Mouse (Mus musculus): ENCODE results near the gene Gm4981.
A peak's percentile ranks its signal among the peaks of the same experiment; 100 is the strongest.
"Not testable (repeated sequence)": the region's sequence is repeated elsewhere in the genome, so short reads cannot be mapped to it uniquely, and the experiment has no call there.

The Gm4981 gene

DNA sequence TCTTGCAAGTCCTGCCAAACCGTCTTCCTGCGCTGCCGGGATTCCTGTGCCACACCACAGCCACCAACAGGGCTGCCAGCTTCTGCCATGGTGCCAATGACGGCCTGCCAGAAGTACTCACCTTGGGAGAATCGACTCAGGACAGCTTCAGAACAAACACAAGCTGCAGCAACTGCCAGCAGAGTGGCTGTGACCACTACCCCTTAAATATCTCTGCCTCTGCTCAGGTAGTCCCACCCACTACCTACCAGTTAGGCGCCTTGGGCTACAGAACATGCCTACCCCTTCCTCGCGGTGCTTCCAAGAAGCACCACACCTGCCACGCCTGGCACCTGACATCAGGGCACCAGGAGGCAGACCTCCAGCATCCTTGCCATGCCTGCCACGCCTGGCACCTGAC is at the start of gene Gm4981:
TSS of gene Gm4981 (minus strand) at position 89 of the 400 bp plus-strand sequence.
- DNase-seq: no peak

- no peak for DNase-seq
These were observed 45.7 kb upstream of the Gm4981 start for GRCm38 (mm10) chr10:58282238-58282637.

- peak; percentile 4 for DNase-seq
These were observed 22.0 kb upstream of the Gm4981 start for GRCm38 (mm10) chr10:58258466-58258865.

DNA sequence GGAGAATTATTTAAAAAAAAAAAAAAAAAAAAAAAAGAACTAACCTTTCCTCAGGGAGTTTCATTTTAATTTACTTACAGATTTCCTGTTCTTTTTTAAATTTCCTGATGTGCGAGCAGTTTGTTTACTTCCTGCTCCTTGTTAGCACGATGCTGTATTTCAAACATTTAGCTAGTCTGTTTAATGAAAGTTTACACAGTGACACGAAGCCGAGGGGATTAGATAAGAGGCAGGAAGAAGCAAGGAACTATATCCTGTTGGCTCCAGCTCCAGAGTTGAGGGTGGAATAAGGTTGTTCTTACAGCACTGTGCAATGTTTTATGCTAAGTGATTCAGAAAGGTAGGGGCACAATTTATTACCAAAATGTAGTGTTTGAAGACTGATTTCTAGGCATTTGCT is 19.5 kb upstream of the Gm4981 start:
- DNase-seq: no peak

DNA sequence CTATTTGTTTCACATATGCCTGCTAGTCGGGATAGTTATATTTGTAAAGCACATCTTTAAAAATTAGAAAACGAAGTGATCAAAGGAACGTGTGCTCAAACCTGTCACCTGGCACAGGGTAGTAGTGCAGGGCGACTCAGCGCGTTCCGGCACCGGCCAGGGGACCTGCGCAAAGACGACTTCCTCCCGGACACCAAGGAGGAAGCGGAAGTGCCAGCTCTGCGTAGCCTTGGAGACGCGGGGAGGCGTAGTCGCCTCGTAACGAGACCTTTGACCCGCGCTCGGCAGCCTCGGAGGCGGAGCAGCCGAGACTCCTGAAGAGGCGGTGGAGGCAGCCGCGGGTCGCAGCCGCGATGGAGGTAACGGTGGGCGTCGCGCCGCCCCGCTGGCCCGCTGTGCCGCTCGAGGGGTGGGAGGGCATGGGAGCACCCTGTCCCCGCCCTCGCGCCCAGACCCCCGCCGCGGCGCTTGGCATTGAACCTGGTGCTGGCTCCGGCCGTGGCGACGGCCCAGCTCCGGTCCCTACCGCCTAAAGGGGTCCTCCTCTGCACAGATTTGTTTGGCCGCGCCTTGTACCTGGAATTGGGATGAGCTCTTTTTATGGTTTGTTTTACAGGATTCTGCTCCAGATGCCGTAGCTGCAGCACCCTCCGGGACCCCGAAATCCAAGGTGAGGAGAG is 18.9 kb upstream of the Gm4981 start, which contains the start of gene Gcc2:
TSS of gene Gcc2 (plus strand) at position 285 of the 680 bp plus-strand sequence.
- DNase-seq: peak; percentile 93

DNA sequence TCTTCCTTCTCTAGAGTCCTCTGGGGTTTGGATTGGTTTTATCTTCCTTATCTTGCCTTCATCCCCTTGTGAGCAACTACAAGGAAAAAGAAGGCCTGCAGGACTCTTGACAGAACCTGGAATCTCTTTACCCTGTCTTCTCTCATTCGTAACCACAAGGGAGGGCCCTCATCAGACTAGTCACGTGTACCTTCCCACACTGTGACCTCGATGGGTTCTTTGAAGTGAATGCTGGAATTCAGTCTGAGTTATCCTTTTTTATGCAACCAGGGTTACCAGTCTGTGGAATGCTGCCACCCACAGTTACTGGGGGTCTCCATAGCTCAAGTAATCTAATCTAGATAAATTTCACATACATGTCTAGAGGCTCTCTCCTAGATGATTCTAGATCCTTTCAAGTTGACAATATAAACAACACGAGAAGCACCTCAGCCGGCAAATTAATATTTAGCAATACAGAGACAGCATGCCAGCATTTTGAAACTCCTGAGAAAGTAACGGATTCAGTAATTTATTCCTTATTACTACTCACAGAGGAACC is 18.2 kb upstream of the Gm4981 start:
- no peak for DNase-seq

DNA sequence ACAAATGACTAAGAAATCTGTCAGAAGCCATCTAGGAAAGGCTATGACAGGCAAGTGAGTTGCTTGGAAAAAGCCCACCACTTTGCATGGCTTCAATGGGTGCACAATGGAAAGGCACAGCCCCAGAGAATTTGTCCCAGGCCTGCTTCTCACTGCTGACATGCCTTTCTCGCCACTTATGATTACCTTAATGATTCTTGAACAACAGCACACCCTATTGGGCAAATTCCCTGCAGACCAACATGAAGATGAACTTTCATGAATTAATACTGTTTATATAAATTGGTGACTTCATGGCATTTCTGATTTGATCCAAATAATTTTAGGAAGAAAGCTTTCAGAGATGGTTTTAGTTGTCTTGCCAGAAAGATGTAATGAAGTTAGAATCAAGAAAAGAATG is 13.0 kb upstream of the Gm4981 start:
- DNase-seq: no peak

GRCm38 (mm10) chr10:58238984-58239740 is 2.7 kb upstream of the Gm4981 start:
- peak; percentile 58 for DNase-seq

GRCm38 (mm10) chr10:58234985-58235384 is 1.5 kb downstream of the Gm4981 start:
- not testable (repeated sequence) for DNase-seq

DNA sequence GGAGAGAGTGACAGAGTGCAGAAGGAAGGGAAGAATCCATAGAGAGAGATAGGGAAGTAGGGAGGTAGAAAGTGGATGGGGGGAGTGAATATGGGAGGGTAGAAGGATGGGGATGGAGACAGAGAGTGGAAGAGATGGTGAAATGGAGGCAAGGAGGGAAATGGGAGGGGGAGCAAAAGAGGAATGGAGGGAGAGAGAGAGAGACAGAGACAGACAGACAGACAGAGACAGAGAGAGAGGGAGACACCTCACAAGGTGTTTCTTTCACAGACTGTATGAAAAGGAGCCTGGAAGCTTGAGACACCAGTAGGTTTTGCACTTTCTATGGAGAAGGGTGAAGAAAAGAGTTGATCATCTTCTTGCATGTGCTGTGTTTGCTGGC is 2.8 kb downstream of the Gm4981 start:
- not testable (repeated sequence) for DNase-seq

DNA sequence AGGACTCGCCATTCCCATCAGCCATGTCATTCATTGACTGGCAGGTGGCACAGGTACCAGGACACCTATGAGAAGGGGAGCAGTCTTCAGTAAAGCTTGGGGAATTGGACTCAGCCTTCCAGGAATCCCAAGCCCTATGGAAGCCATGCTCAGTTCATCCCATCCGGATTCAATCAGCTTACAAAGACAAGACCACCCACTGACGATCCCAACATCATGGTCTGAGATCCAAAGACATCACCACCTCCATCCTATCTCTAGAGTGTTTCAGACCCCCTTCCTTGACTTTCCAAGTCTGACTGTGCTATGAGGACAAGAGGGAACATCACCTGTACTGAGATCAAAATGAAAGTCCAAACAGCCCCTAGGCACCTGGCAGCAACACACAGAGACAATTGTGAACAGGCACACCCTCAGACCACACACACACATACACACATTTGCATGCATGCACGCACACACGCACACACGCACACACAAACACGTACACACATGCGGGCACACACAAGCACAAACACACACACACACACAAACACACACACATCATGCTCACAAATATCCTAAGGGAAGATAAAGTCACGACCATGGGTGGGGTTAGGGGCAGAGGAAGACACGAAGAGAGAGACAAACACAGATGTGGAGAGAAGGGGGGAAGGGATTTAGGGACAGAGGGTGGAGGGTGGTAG is 3.3 kb downstream of the Gm4981 start:
- DNase-seq: peak; percentile 42

DNA sequence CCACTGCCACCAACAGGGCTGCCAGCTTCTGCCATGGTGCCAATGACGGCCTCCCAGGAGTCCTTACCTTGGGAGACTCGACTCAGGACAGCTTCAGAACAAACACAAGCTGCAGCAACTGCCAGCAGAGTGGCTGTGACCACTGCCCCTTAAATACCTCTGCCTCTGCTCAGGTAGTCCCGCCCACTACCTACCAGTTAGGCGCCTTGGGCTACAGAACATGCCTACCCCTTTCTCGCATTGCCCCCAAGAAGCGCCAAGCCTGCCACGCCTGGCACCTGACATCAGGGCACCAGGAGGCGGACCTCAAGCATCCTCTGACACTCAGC is 3.9 kb downstream of the Gm4981 start, which contains the start of gene Duxf3:
TSS of gene Duxf3 (minus strand) at position 35 of the 329 bp plus-strand sequence.
- not testable (repeated sequence) for DNase-seq

- DNase-seq: peak; percentile 65
These were observed 4.5 kb downstream of the Gm4981 start for GRCm38 (mm10) chr10:58231779-58232640.

- not testable (repeated sequence) for DNase-seq
These were observed 5.4 kb downstream of the Gm4981 start for GRCm38 (mm10) chr10:58231088-58231487.

DNA sequence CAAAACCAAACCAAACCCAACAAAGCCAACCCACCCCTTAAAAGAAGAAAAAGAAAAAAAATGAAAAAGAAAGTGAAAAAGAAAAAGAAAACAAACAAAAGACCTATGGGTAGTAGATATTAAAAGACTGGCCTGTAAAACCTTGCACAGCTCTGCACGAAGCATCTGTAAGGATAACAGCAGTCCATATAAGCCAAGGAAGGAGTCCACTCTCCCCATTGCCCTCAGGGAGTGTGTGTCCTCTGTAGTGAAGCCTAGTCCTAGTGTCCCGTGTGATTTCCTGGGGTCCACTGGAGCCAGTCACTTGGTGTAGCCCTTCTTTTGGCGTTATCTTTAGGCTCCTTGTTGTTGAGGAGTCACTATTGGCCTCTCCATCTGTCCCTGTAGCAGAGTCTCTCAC is 6.5 kb downstream of the Gm4981 start:
- DNase-seq: not testable (repeated sequence)

DNA sequence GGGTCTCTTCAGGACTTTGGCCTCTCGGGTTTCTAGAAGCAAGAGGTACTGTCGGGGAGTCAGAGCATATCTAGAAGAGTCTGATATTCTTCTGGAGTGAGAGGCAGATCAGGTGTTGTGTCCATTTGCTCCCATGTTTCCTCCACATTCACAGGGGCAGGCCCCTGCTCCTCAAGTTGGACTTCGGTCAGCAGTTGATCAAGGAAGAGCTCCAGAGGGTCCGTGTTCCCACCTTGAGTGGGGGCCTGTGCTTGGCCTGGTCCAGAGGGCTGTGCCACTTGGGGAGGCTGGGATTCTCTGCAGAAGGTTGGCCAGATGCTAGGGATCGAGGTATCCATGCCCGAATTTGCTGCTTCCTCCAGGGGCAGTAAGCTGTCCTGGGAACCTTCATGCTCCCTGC is 8.7 kb downstream of the Gm4981 start:
- DNase-seq: not testable (repeated sequence)

- DNase-seq: not testable (repeated sequence)
These were observed 10.1 kb downstream of the Gm4981 start for GRCm38 (mm10) chr10:58226357-58226756.

- not testable (repeated sequence) for DNase-seq
These were observed 11.4 kb downstream of the Gm4981 start, which contains the start of gene AW822073 for GRCm38 (mm10) chr10:58224827-58225785. AW822073 (minus strand) TSS chr10:58224930.

- peak; percentile 63 for DNase-seq
These were observed 12.3 kb downstream of the Gm4981 start for GRCm38 (mm10) chr10:58223972-58224805.

DNA sequence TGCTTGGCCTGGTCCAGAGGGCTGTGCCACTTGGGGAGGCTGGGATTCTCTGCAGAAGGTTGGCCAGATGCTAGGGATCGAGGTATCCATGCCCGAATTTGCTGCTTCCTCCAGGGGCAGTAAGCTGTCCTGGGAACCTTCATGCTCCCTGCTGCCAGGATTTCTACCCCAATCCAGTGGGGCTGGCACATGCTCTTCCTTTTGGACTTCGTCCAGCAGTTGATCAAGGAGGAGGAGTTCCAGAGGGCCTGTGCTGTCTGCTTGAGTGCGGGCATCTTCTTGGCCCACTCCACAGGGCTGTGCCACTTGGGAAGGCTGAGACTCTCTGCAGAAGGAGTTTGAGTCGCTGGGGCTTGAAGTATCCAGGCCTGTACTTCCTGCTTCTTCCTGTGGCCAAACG is 13.3 kb downstream of the Gm4981 start:
- not testable (repeated sequence) for DNase-seq

Data from kidney, adult 18-20 months (tissue).